Mouse (Mus musculus) limb, embryonic 15.5 days (tissue): ENCODE measurements at regions not wholly inside any gene's neighbourhood (a gene's known extent, or its start where the extent isn't known, plus 50 kb on each side); places are given as distances from the start of the nearest gene placed in this dataset.

Source experiments
- ATAC-seq: fragments of 200-750 bp; cut with Nextera tagmentation; 2 replicates; pipeline ENCODE4 v1.8.0; 2017; ENCODE audit warnings: low read depth, moderate TSS enrichment; ENCODE audit not compliant: insufficient number of reproducible peaks, low FRiP score, low TSS enrichment
- H3K27ac ChIP-seq: fragments of 300-500 bp; sonication (generic); 2 replicates; pipeline ENCODE4 v1.5.1; 2015; ENCODE audit warnings: moderate library complexity, mild to moderate bottlenecking, inconsistent platforms
- H3K27me3 ChIP-seq: fragments of 300-500 bp; sonication (generic); 2 replicates; pipeline ENCODE4 v1.6.1; 2015; ENCODE audit warnings: inconsistent platforms
- H3K36me3 ChIP-seq: fragments of 300-500 bp; sonication (generic); 2 replicates; pipeline ENCODE4 v1.6.1; 2015; ENCODE audit warnings: inconsistent platforms
- H3K4me1 ChIP-seq: fragments of 300-500 bp; sonication (generic); 2 replicates; pipeline ENCODE4 v1.6.1; 2015; ENCODE audit warnings: inconsistent platforms
- H3K4me2 ChIP-seq: fragments of 300-500 bp; sonication (generic); 2 replicates; pipeline ENCODE4 v1.6.1; 2015; ENCODE audit warnings: mild to moderate bottlenecking, inconsistent platforms
- H3K4me3 ChIP-seq: fragments of 300-500 bp; sonication (generic); 2 replicates; pipeline ENCODE4 v1.5.1; 2015; ENCODE audit warnings: mild to moderate bottlenecking, inconsistent platforms
- H3K9ac ChIP-seq: fragments of 300-500 bp; sonication (generic); 2 replicates; pipeline ENCODE4 v1.6.1; 2015; ENCODE audit warnings: inconsistent platforms
- H3K9me3 ChIP-seq: fragments of 300-500 bp; sonication (generic); 2 replicates; pipeline ENCODE4 v1.6.1; 2016; ENCODE audit warnings: inconsistent platforms
- WGBS: fragments of 180-500 bp; shearing (Covaris S2); methylation state at CpG from one replicate; pipeline ENCODE4 v1.1.7; 2015; 5-methylcytosine and 5-hydroxymethylcytosine counted together

GRCm38 (mm10) chr7:90060343-90061175 lies 69.5 kb upstream of the Picalm start:
- Histone ChIP-seq H3K36me3 (no peaks in the 10 kb centered on the region), H3K9ac (no peak overlapping the region), H3K27me3 (no peaks in the 10 kb centered on the region), H3K4me2 (peak overlapping the region; percentile 12; the same call in 1 of the 2 replicates), H3K4me1 (peaks cover 28% of the 10 kb centered on the region), H3K4me3 (no peak overlapping the region), H3K27ac (peak overlapping the region; percentile 79), H3K9me3 (no peaks in the 10 kb centered on the region)
- 66% methylated on average over 16 of the region's 16 CpGs for WGBS
- ATAC-seq, result no peak

GRCm38 (mm10) chr7:90061701-90062100 lies 68.3 kb upstream of the Picalm start:
- peak overlapping the region; percentile 79; the same call in 1 of the 2 replicates for H3K27ac ChIP-seq
- H3K36me3 ChIP-seq, result no peaks in the 10 kb centered on the region
- H3K9me3 ChIP-seq, result no peaks in the 10 kb centered on the region
- H3K9ac ChIP-seq, result no peak overlapping the region
- no peak overlapping the region for H3K4me2 ChIP-seq
- H3K27me3 ChIP-seq, result no peaks in the 10 kb centered on the region
- H3K4me1 ChIP-seq, result peaks cover 28% of the 10 kb centered on the region
- 44% methylated on average over 7 of the region's 7 CpGs for WGBS
- H3K4me3 ChIP-seq, result no peak overlapping the region
- ATAC-seq, result no peak

GRCm38 (mm10) chr7:90062874-90063273 lies 67.1 kb upstream of the Picalm start:
- no peak overlapping the region for H3K27ac ChIP-seq

GRCm38 (mm10) chr7:90064198-90064597 lies 65.8 kb upstream of the Picalm start:
- H3K27me3 ChIP-seq, result no peaks in the 10 kb centered on the region
- no peak overlapping the region for H3K27ac ChIP-seq
- ATAC-seq, result no peak
- peaks cover 23% of the 10 kb centered on the region for H3K4me1 ChIP-seq
- no peaks in the 10 kb centered on the region for H3K9me3 ChIP-seq
- 95% methylated on average over 1 of the region's 1 CpGs for WGBS
- H3K36me3 ChIP-seq, result no peaks in the 10 kb centered on the region
- H3K4me3 ChIP-seq, result no peak overlapping the region
- no peak overlapping the region for H3K9ac ChIP-seq
- H3K4me2 ChIP-seq, result no peak overlapping the region

More at GRCm38 (mm10) chr7:90062874-90063273, 67.1 kb upstream of the Picalm start:
- H3K9ac ChIP-seq, result no peak overlapping the region
- H3K27me3 ChIP-seq, result no peaks in the 10 kb centered on the region
- H3K4me1 ChIP-seq, result peaks cover 28% of the 10 kb centered on the region
- H3K4me3 ChIP-seq, result no peak overlapping the region
- no peak overlapping the region for H3K4me2 ChIP-seq
- no peak for ATAC-seq
- WGBS, result 88% methylated on average over 9 of the region's 9 CpGs
- H3K36me3 ChIP-seq, result no peaks in the 10 kb centered on the region
- no peaks in the 10 kb centered on the region for H3K9me3 ChIP-seq

- Histone ChIP-seq H3K36me3 (no peaks in the 10 kb centered on the region), H3K27me3 (no peaks in the 10 kb centered on the region), H3K9me3 (no peaks in the 10 kb centered on the region), H3K27ac (no peak overlapping the region), H3K4me3 (no peak overlapping the region), H3K4me1 (peaks cover 11% of the 10 kb centered on the region), H3K9ac (no peak overlapping the region), H3K4me2 (no peak overlapping the region)
- 54% methylated on average over 9 of the region's 9 CpGs for whole genome bisulfite sequencing
- ATAC-seq, result no peak
These were observed 64.6 kb upstream of the Picalm start for GRCm38 (mm10) chr7:90065269-90065955.

GRCm38 (mm10) chr7:90066275-90066674 lies 63.7 kb upstream of the Picalm start:
- ATAC-seq, result no peak
- H3K36me3 ChIP-seq, result no peaks in the 10 kb centered on the region
- no peak overlapping the region for H3K27ac ChIP-seq
- no peaks in the 10 kb centered on the region for H3K27me3 ChIP-seq
- no peak overlapping the region for H3K4me2 ChIP-seq
- WGBS, result 88% methylated on average over 5 of the region's 5 CpGs
- H3K4me1 ChIP-seq, result peaks cover 4% of the 10 kb centered on the region; the same call in 1 of the 2 replicates
- no peak overlapping the region for H3K4me3 ChIP-seq
- no peak overlapping the region for H3K9ac ChIP-seq
- H3K9me3 ChIP-seq, result no peaks in the 10 kb centered on the region

GRCm38 (mm10) chr7:90067961-90068665 lies 61.9 kb upstream of the Picalm start:
- no peak overlapping the region for H3K27ac ChIP-seq
- no peaks in the 10 kb centered on the region for H3K36me3 ChIP-seq
- H3K4me3 ChIP-seq, result no peak overlapping the region
- 86% methylated on average over 3 of the region's 3 CpGs for WGBS
- H3K4me1 ChIP-seq, result no peaks in the 10 kb centered on the region
- ATAC-seq, result no peak
- no peak overlapping the region for H3K9ac ChIP-seq
- no peaks in the 10 kb centered on the region for H3K9me3 ChIP-seq
- no peaks in the 10 kb centered on the region for H3K27me3 ChIP-seq
- no peak overlapping the region for H3K4me2 ChIP-seq

- Histone ChIP-seq H3K4me3 (no peak overlapping the region), H3K4me2 (no peak overlapping the region), H3K9ac (no peak overlapping the region), H3K27me3 (no peaks in the 10 kb centered on the region), H3K4me1 (no peaks in the 10 kb centered on the region), H3K9me3 (no peaks in the 10 kb centered on the region), H3K27ac (no peak overlapping the region), H3K36me3 (no peaks in the 10 kb centered on the region)
- WGBS, result 80% methylated on average over 7 of the region's 7 CpGs
- ATAC-seq, result no peak
These were observed 59.7 kb upstream of the Picalm start for GRCm38 (mm10) chr7:90070267-90070666.

GRCm38 (mm10) chr7:90073865-90074264 lies 56.1 kb upstream of the Picalm start:
- 89% methylated on average over 5 of the region's 5 CpGs for WGBS
- Histone ChIP-seq H3K27me3 (no peaks in the 10 kb centered on the region), H3K4me2 (no peak overlapping the region), H3K27ac (no peak overlapping the region), H3K36me3 (no peaks in the 10 kb centered on the region), H3K4me3 (no peak overlapping the region), H3K4me1 (no peaks in the 10 kb centered on the region), H3K9me3 (no peaks in the 10 kb centered on the region), H3K9ac (no peak overlapping the region)
- no peak for ATAC-seq

GRCm38 (mm10) chr7:90074592-90074991 lies 55.4 kb upstream of the Picalm start:
- ATAC-seq, result no peak
- 77% methylated on average over 2 of the region's 2 CpGs for WGBS
- no peaks in the 10 kb centered on the region for H3K36me3 ChIP-seq
- no peak overlapping the region for H3K9ac ChIP-seq
- H3K9me3 ChIP-seq, result no peaks in the 10 kb centered on the region
- H3K27me3 ChIP-seq, result no peaks in the 10 kb centered on the region
- no peak overlapping the region for H3K27ac ChIP-seq
- no peaks in the 10 kb centered on the region for H3K4me1 ChIP-seq
- H3K4me2 ChIP-seq, result no peak overlapping the region
- H3K4me3 ChIP-seq, result no peak overlapping the region

- Histone ChIP-seq H3K4me1 (no peaks in the 10 kb centered on the region), H3K27me3 (no peaks in the 10 kb centered on the region), H3K4me3 (no peak overlapping the region), H3K9ac (no peak overlapping the region), H3K36me3 (no peaks in the 10 kb centered on the region), H3K4me2 (no peak overlapping the region), H3K27ac (no peak overlapping the region), H3K9me3 (no peaks in the 10 kb centered on the region)
- ATAC-seq, result no peak
- 92% methylated on average over 2 of the region's 2 CpGs for WGBS
These were observed 52.4 kb upstream of the Picalm start for GRCm38 (mm10) chr7:90077565-90077964.
